Mouse (Mus musculus) kidney, postnatal 0 days (tissue): ENCODE measurements at regions not wholly inside any gene's neighbourhood (a gene's known extent, or its start where the extent isn't known, plus 50 kb on each side); places are given as distances from the start of the nearest gene placed in this dataset.

ENCODE experiments used
- ATAC-seq: fragments of 200-750 bp; cut with Nextera tagmentation; replicated peaks from 2 replicates; pipeline ENCODE4 v1.8.0; 2017; ENCODE audit warnings: low read depth, moderate number of reproducible peaks, moderate TSS enrichment, moderate library complexity; ENCODE audit not compliant: low FRiP score
- DNase-seq: peaks from one replicate; pipeline ENCODE4 v3.0.0-alpha.2; 2016; ENCODE audit warnings: low spot score
- H3K27ac ChIP-seq: fragments of 300-500 bp; sonication (generic); 2 replicates; pipeline ENCODE4 v1.5.1; 2014; ENCODE audit warnings: mild to moderate bottlenecking
- H3K27me3 ChIP-seq: fragments of 300-500 bp; sonication (generic); 2 replicates; pipeline ENCODE4 v1.6.1; 2014; ENCODE audit warnings: low read length, mixed read lengths; ENCODE audit not compliant: insufficient read depth
- H3K36me3 ChIP-seq: fragments of 300-500 bp; sonication (generic); 2 replicates; pipeline ENCODE4 v1.6.1; 2014; ENCODE audit warnings: low read length, mixed read lengths; ENCODE audit not compliant: insufficient read depth
- H3K4me1 ChIP-seq: fragments of 300-500 bp; sonication (generic); replicated peaks from 2 replicates; pipeline ENCODE4 v1.6.1; 2014; ENCODE audit warnings: antibody characterized with exemption, low read length, mixed read lengths; ENCODE audit not compliant: insufficient read depth
- H3K4me2 ChIP-seq: fragments of 300-500 bp; sonication (generic); 2 replicates; pipeline ENCODE4 v1.6.1; 2014; ENCODE audit warnings: mild to moderate bottlenecking, low read length, moderate library complexity, mixed read lengths
- H3K4me3 ChIP-seq: fragments of 300-500 bp; sonication (generic); replicated peaks from 2 replicates; pipeline ENCODE4 v1.5.1; 2014; ENCODE audit warnings: low read depth, low read length
- H3K9ac ChIP-seq: fragments of 300-500 bp; sonication (generic); 2 replicates; pipeline ENCODE4 v1.6.1; 2014; ENCODE audit warnings: low read depth, low read length
- H3K9me3 ChIP-seq: fragments of 300-500 bp; sonication (generic); replicated peaks from 2 replicates; pipeline ENCODE4 v1.6.1; 2016; ENCODE audit warnings: low read length, inconsistent platforms, mixed read lengths
- CTCF ChIP-seq: IDR thresholded peaks from 2 replicates; pipeline ENCODE4 v1.5.1; 2016; ENCODE audit warnings: antibody characterized with exemption, low read depth, mild to moderate bottlenecking, moderate library complexity
- WGBS: fragments of 180-500 bp; shearing (Covaris S2); extraction: QIAGEN DNeasy Blood & Tissue Kit; methylation state at CpG from one replicate; pipeline ENCODE4 v1.1.7; 2014; 5-methylcytosine and 5-hydroxymethylcytosine counted together

DNA sequence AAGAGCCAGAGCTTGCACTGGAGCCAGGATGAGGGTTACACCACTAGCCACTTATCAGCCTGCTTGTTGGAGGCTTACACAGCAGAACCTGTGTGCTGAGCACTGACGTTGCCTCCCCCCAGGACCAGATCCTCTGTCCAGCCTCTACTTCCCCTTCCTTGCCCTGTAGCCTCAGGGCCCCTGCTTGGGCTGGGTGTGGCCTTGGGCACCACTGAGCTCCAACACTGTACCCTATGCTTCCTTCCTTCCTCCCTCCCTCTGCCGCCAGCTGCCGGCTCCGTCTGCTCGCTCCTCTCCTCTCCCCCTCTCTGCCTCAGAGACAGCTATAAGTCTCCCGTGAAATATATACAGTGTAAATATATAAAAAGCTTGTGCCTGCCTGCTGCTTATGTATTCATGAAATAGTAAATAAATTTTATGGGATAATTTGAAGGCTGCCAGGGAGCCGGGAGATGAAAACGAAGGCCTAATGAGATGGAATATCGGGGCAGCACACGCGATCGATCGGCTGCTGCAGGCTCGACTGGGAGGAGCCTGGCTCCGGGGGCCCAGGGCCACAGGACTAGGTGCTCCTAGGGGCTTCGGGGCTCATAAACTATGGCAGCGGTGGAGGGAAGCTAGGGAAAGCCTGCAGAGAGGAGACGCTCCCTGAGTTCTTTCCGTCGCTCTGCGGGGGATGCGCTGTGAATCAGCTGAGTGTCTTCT is 135.6 kb downstream of the Rbm19 start:
- Histone ChIP-seq H3K4me1 (no peaks in the 10 kb centered on the region), H3K27ac (no peak overlapping the region), H3K27me3 (peaks cover 16% of the 10 kb centered on the region; the same call in 1 of the 2 replicates), H3K9me3 (no peaks in the 10 kb centered on the region), H3K9ac (no peak overlapping the region), H3K36me3 (no peaks in the 10 kb centered on the region), H3K4me2 (peak overlapping the region; percentile 34), H3K4me3 (peak overlapping the region; percentile 15; the same call in 1 of the 2 replicates)
- WGBS: 8% methylated on average over 22 of the region's 22 CpGs
- DNase-seq (peak; percentile 22), ATAC-seq (no peak)
- no peak for TF ChIP-seq CTCF

DNA sequence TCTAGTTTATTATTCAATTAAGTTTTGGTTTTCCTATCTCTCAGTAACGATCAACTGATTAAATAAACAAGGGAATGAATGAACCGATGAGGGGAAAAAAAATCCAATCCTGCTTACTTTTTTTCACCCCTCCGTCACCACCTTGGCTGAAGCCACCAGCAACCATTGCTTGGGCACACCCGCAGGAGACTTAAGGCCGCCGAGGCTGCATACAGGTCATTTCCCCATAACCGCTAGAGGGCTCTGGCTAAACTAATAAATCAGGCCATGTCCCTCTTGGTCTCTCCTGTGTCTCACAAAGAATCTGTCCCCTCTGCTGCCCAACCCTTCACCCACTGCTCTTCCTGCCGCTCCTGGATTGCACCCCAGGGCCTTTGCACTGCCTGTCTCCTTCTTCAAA is 136.3 kb downstream of the Rbm19 start:
- no peak overlapping the region for H3K4me3 ChIP-seq
- peaks cover 16% of the 10 kb centered on the region; the same call in 1 of the 2 replicates for H3K27me3 ChIP-seq
- H3K27ac ChIP-seq: no peak overlapping the region
- ATAC-seq (no peak), DNase-seq (peak; percentile 62)
- peak; percentile 59 for TF ChIP-seq CTCF
- H3K4me1 ChIP-seq: no peaks in the 10 kb centered on the region
- 0 out of 2 replicates have a peak overlapping the region, but pooled peaks have one; percentile 34 for H3K4me2 ChIP-seq
- H3K9ac ChIP-seq: no peak overlapping the region
- H3K9me3 ChIP-seq: no peaks in the 10 kb centered on the region
- no peaks in the 10 kb centered on the region for H3K36me3 ChIP-seq
- 15% methylated on average over 8 of the region's 8 CpGs for WGBS

DNA sequence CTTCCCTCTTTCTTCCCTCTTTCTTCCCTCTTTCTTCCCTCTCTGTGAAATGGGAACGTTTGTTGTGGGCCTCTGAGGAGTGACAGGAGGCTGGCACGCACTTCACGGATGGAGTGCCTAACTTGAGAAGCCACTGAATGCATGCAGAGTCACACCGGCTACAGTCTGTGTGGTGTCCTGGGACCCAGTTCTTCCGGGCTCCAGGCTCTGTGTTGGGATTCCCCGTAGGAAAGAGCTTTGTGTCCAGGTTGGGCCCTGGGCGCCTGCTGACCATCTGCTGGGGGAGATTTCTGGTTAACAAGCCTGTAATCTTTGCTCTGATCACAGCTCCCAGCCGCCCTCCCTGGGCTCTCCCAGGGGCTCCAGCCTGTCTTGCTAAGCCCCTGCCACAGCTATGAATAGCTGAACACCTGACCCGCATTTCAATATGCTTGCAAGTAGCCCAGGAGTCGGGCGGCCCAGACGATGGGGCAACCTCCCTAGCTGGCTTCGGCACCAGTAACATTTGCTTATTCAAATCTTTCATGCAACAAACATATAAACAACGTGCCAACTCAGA is 146.5 kb downstream of the Rbm19 start:
- no peaks in the 10 kb centered on the region for H3K36me3 ChIP-seq
- H3K4me1 ChIP-seq: no peaks in the 10 kb centered on the region
- H3K27ac ChIP-seq: no peak overlapping the region
- 54% methylated on average over 14 of the region's 14 CpGs for WGBS
- H3K4me2 ChIP-seq: no peak overlapping the region
- H3K9me3 ChIP-seq: no peaks in the 10 kb centered on the region
- H3K27me3 ChIP-seq: no peaks in the 10 kb centered on the region; the same call in 1 of the 2 replicates
- TF ChIP-seq CTCF: no peak
- ATAC-seq: no peak
- no peak overlapping the region for H3K9ac ChIP-seq
- no peak overlapping the region for H3K4me3 ChIP-seq
- DNase-seq: no peak

DNA sequence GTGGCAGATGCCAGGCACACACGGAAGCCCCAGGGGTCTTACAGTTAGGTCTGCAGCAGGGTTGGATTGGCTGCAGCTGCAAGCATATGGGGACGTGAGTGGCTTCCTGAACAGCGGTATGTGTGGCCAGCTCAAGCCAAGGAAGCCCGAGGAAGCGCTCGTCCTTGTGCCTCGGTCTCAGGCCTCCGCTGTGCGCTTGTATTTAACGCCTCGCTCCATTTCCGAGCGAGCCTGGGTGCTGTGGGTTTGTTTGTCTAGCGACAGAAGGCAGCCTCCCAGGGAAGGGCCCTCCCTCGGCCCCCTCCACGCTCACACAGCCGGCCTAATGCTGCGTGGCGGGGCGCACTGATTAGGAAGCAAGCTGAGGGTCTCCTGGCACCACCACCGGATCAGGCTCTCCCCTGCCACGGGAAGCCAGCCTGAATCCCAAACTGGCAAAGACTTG is 153.2 kb downstream of the Rbm19 start:
- no peak overlapping the region for H3K27ac ChIP-seq
- WGBS: 6% methylated on average over 22 of the region's 22 CpGs
- H3K9me3 ChIP-seq: no peaks in the 10 kb centered on the region
- H3K4me1 ChIP-seq: no peaks in the 10 kb centered on the region
- H3K36me3 ChIP-seq: no peaks in the 10 kb centered on the region
- H3K27me3 ChIP-seq: peaks cover 10% of the 10 kb centered on the region; the same call in 1 of the 2 replicates
- DNase-seq (no peak), ATAC-seq (no peak)
- H3K4me3 ChIP-seq: no peak overlapping the region
- TF ChIP-seq CTCF: no peak
- peak overlapping the region; percentile 30; the same call in 1 of the 2 replicates for H3K4me2 ChIP-seq
- H3K9ac ChIP-seq: no peak overlapping the region

DNA sequence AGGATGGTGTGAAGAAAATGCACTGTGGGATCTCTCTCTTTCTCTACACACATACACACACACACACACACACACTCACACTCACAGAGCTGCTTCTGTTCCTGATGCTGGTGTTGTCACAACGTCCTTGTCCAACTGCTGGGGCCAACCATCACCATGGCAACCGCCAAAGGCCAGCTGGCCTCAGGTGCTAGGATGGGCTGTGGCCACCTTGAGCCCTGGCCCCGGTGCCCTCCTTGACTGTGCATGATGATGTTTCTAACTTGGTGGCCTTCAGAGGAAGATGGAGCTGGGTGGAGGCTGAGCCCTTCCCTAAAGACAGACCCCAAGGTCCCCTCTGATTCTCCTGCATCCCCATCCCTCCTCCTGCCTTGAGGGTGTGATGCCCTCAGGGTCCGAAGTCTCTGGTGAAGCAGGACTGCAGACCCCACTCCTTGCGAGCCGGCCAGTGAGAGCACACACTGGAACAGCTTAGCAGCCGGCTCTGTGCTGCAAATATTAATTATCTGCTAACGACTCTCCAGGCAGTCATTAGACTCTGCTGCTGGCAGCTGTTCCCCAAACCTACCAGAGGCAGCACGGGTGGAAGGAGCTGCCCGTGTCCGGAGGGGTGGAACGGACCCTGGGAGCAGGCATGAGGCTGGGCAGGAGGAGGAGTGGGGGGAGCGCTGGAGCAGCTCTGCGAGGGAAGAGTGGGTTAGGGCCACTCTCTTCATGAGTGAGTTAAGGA is 154.8 kb downstream of the Rbm19 start:
- Histone ChIP-seq H3K9ac (no peak overlapping the region), H3K4me2 (no peak overlapping the region), H3K27me3 (peaks cover 10% of the 10 kb centered on the region; the same call in 1 of the 2 replicates), H3K4me1 (no peaks in the 10 kb centered on the region), H3K36me3 (no peaks in the 10 kb centered on the region), H3K27ac (no peak overlapping the region), H3K9me3 (no peaks in the 10 kb centered on the region), H3K4me3 (no peak overlapping the region)
- DNase-seq (no peak), ATAC-seq (no peak)
- WGBS: 29% methylated on average over 14 of the region's 14 CpGs
- no peak for TF ChIP-seq CTCF

DNA sequence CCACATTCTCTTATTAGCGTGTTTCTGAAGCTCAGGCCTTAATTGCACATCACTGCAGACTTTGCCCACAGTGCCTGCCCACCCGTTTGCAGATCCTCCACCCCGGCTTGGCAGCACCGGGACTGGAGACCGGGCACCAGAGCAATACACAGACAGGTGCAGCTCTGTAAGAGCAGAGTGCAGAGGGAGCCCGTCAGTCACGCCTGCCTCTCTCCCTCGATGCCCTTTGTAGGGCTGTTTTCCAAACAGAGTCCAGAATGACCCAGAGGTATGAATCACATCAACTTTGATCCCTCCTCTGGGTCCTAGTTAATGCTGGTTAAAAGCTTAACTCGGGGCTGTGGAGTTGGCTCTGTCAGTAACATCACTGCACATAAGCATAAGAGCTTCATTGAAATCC is 155.3 kb upstream of the Lhx5 start:
- H3K9me3 ChIP-seq: no peaks in the 10 kb centered on the region
- no peak overlapping the region for H3K4me3 ChIP-seq
- no peaks in the 10 kb centered on the region for H3K36me3 ChIP-seq
- H3K4me1 ChIP-seq: 0 out of 2 replicates have a peak, but pooled peaks cover 4% of the 10 kb centered on the region
- TF ChIP-seq CTCF: no peak
- peaks cover 3% of the 10 kb centered on the region; the same call in 1 of the 2 replicates for H3K27me3 ChIP-seq
- DNase-seq: no peak
- no peak overlapping the region for H3K27ac ChIP-seq
- H3K9ac ChIP-seq: no peak overlapping the region
- 59% methylated on average over 9 of the region's 9 CpGs for WGBS
- H3K4me2 ChIP-seq: no peak overlapping the region
- ATAC-seq: no peak; the same call in 1 of the 2 replicates
